Mouse (Mus musculus) kidney, postnatal 10 days (tissue): ENCODE results near the gene Ncapd3.

Experiments used
- DNase-seq: peaks from one replicate; pipeline ENCODE4 v3.0.0; 2021; ENCODE audit warnings: mixed read lengths

Ncapd3 gene

DNA sequence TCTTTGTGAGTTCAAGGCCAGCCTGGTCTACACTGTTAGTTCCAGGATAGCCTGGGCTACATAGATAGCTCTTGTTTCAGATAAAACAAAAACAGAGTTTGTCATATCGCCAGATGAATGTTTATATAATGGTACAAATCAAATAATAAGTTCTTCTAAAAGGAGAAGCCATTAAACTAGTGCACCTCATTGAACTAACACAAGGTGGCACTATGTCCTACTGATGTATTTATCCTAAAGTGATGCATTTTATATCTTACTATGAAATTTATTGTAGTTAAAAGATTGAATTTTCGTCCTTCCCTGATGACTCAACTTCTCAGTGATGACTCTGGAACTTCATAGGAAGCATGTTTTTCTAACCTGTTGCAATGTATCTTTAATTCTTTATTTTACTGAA lies 19.5 kb downstream of the Ncapd3 start:
- DNase-seq = no peak

DNA sequence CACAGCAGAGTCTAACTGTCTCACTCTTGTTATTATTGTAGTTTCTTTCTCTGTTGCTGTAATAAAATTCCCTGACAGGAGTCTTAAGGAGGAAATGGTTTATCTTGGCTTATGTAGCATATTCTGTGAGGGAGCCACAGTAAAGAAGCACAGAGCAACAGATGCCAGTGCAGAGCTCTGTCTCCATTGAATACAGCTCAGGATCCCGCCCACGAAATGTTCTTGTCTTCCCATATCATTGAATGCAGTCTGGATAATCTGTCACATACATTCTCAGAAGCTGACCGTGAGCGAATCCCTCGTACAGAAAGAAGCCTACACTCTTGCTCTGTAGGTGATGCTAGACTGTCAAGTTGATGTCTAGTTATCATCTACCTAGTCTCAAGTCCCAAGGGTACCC lies 28.4 kb downstream of the Ncapd3 start:
- no peak for DNase-seq

- no peak for DNase-seq
Observed at GRCm38 (mm10) chr9:27070895-27071294, 40.9 kb downstream of the Ncapd3 start.

GRCm38 (mm10) chr9:27074677-27075076 lies 44.7 kb downstream of the Ncapd3 start:
- DNase-seq = no peak

DNA sequence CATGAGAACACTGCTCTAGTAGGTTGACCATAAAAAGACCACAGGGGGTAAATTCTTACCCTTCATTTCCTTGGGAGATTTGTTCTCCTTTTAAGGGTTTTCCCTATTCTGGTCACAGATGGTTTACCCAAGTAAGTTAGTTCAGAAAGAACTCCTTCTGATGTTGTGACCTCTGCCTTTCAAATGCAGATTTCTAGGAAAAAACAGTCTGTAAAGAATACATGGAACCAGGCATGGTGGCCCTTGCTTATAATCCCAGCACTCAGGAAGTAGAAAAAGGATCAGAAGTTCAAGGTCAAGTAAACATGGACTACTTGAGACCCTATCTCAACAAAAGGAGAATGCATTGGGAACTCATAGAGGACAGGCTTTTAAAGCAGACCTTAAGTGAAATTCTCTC lies 45.8 kb downstream of the Ncapd3 start:
- DNase-seq = no peak

DNA sequence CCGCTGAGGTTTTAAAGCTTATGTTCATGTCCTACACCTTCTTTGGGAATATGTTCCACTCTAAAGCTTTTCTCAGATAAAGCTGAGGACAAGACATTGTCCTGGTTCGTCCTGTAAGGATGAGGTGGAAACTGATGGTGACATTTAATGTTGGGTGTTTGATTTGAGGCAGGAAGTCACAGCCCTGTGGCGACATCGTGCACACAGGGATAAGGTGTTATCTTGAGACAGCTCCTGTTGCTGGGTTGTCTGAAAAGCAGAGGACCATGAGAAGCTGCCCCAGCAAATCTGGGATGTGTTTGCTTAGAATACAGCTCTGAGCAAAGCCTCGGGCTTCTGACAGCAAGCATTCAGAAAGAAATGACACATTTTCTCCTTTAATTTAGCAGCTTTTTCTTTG lies 56.3 kb downstream of the Ncapd3 start:
- no peak for DNase-seq

GRCm38 (mm10) chr9:27087402-27087801 lies 57.4 kb downstream of the Ncapd3 start:
- no peak for DNase-seq

GRCm38 (mm10) chr9:27090134-27090533 lies 60.2 kb downstream of the Ncapd3 start:
- no peak for DNase-seq

GRCm38 (mm10) chr9:27090801-27091775 lies 61.1 kb downstream of the Ncapd3 start:
- no peak for DNase-seq

GRCm38 (mm10) chr9:27092916-27093315 lies 62.9 kb downstream of the Ncapd3 start:
- no peak for DNase-seq

- peak; percentile 33 for DNase-seq
Observed at GRCm38 (mm10) chr9:27098092-27098491, 68.1 kb downstream of the Ncapd3 start.

- DNase-seq = no peak
Observed at GRCm38 (mm10) chr9:27098557-27098956, 68.6 kb downstream of the Ncapd3 start.

DNA sequence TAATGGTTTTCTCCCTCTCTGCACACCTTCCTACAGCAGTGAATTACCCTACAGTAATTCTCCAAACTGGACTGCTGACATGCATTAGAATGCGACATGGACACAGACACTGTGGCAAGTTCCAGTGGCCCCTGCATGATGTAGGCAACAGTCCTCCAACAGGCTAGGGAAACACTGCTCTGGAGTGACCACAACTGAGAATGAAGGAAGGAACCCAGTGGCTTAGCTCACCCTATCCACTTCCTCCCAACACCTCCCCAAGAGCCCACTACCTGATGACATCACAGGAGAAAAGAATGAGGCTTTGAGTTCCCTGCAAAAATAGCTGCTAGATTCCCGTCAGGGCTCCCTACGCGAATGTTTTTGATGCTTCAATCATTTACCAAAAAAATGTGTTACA lies 69.5 kb downstream of the Ncapd3 start:
- no peak for DNase-seq

GRCm38 (mm10) chr9:27101466-27101865 lies 71.5 kb downstream of the Ncapd3 start:
- DNase-seq = no peak

GRCm38 (mm10) chr9:27106081-27106480 lies 76.1 kb downstream of the Ncapd3 start:
- DNase-seq = peak; percentile 67

GRCm38 (mm10) chr9:27108451-27108850 lies 78.5 kb downstream of the Ncapd3 start:
- no peak for DNase-seq

- DNase-seq = peak; percentile 79
Observed at GRCm38 (mm10) chr9:27109533-27110514, 79.8 kb downstream of the Ncapd3 start.

DNA sequence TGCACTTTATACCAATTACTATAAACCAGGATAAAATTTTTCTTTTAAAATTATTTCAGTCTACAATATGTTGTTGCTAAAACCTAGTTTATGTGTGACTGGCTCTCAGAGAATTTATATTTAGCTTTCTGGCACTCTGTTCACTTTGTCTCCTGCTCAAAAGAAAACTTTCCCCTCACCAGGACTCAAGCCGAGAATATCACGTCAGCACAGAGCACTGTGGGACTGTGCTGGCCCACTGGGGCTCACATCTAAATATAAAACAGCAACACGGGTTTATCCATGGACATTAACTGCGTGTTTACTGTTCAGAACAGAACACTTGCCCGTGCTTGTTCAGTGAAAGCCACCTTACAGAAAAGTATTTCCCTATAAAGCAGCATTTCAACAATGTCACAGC lies 80.7 kb downstream of the Ncapd3 start:
- no peak for DNase-seq

DNA sequence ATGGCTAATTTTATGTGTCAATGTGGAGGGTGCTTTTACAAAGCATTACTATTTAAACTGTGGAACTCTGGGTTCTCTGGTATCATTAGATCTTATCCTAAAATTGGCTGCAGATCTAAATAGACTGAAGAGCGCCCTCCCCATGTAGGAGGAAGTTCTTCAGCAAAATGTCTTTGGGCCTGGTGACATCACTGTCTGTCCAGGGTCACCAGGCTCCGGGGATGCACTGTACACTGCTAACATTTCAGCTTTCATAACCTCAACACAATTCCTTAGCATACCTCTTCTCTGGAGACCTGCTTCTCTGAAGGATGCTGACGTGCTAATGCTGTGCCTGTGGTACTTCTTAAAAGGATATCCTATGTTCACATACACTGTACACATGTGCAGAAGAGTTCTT lies 81.8 kb downstream of the Ncapd3 start:
- no peak for DNase-seq

- no peak for DNase-seq
Observed at GRCm38 (mm10) chr9:27121254-27121653, 91.3 kb downstream of the Ncapd3 start.

GRCm38 (mm10) chr9:27122076-27122475 lies 92.1 kb downstream of the Ncapd3 start:
- DNase-seq = no peak

DNA sequence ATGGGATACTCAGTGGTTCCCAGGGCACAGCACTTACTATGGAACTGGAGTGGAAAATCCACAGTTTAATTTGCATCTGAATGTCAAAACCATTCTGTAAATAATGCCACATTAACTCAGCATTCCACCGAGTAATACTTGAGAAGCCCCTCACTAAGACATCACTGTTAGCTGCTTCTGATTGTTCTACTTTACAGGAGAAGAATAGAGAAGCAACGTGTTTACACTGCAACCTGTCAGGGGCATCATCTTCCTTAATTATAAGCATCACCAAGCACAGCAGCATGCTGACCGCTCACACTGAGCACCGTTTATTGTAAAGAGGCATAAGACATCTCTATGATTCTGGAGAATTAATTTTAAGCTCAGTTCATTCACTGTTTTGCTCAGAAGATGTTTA lies 93.0 kb downstream of the Ncapd3 start:
- DNase-seq = no peak

GRCm38 (mm10) chr9:27123947-27124346 lies 94.0 kb downstream of the Ncapd3 start:
- DNase-seq = no peak
